Mouse (Mus musculus) stomach, postnatal 0 days (tissue): Measurements from ENCODE around the gene Maoa. TPM values are rescaled to one million over a fixed set of nuclear protein-coding genes. Genes with fewer than 3 reads are reported as not detected.

Experiments used
- ATAC-seq: fragments of 200-750 bp; cut with Nextera tagmentation; 2 replicates; pipeline ENCODE4 v1.8.0; 2017; ENCODE audit not compliant: low FRiP score, low TSS enrichment
- DNase-seq: peaks from one replicate; pipeline ENCODE4 v3.0.0-alpha.2; 2016; ENCODE audit warnings: low spot score
- H3K27ac ChIP-seq: fragments of 300-500 bp; sonication (generic); replicated peaks from 2 replicates; pipeline ENCODE4 v1.5.1; 2014; ENCODE audit warnings: mild to moderate bottlenecking, control low read depth
- H3K27me3 ChIP-seq: fragments of 300-500 bp; sonication (generic); 2 replicates; pipeline ENCODE4 v1.6.1; 2014; ENCODE audit warnings: low read length; ENCODE audit not compliant: control insufficient read depth, insufficient read depth
- H3K36me3 ChIP-seq: fragments of 300-500 bp; sonication (generic); 2 replicates; pipeline ENCODE4 v1.6.1; 2014; ENCODE audit warnings: low read length, mixed read lengths; ENCODE audit not compliant: control insufficient read depth, insufficient read depth
- H3K4me1 ChIP-seq: fragments of 300-500 bp; sonication (generic); replicated peaks from 2 replicates; pipeline ENCODE4 v1.6.1; 2014; ENCODE audit warnings: antibody characterized with exemption; ENCODE audit not compliant: control insufficient read depth, insufficient read depth
- H3K4me2 ChIP-seq: fragments of 300-500 bp; sonication (generic); replicated peaks from 2 replicates; pipeline ENCODE4 v1.6.1; 2014; ENCODE audit warnings: low read depth, mild to moderate bottlenecking, control low read depth, moderate library complexity
- H3K4me3 ChIP-seq: fragments of 300-500 bp; sonication (generic); 2 replicates; pipeline ENCODE4 v1.5.1; 2014; ENCODE audit warnings: low read depth, low read length, control low read depth
- H3K9ac ChIP-seq: fragments of 300-500 bp; sonication (generic); 2 replicates; pipeline ENCODE4 v1.6.1; 2014; ENCODE audit warnings: mild to moderate bottlenecking, low read length, control low read depth, mixed read lengths
- H3K9me3 ChIP-seq: fragments of 300-500 bp; sonication (generic); 2 replicates; pipeline ENCODE4 v1.6.1; 2016; ENCODE audit warnings: low read length; ENCODE audit not compliant: control insufficient read depth
- CTCF ChIP-seq: IDR thresholded peaks from 2 replicates; pipeline ENCODE4 v1.5.1; 2016; ENCODE audit warnings: antibody characterized with exemption, low read depth, mild to moderate bottlenecking, moderate library complexity
- EP300 ChIP-seq: optimal IDR thresholded peaks from 2 replicates; pipeline ENCODE3; 2016; ENCODE audit warnings: antibody characterized with exemption
- WGBS: fragments of 180-500 bp; shearing (Covaris S2); extraction: QIAGEN DNeasy Blood & Tissue Kit; methylation state at CpG from one replicate; pipeline ENCODE4 v1.1.7; 2014; 5-methylcytosine and 5-hydroxymethylcytosine counted together
- polyA plus RNA-seq: library from polyadenylated mRNA; unstranded; fragments of >200 nt; fragmentation: Nextera tagmentation; extraction: Ambion mirVana; gene quantifications from 2 replicates; pipeline ENCODE4 v1.2.1, GENCODE M21; 2015

Gene Maoa
- 9.5 and 10.0 TPM in 2 replicates for polyA plus RNA-seq

DNA sequence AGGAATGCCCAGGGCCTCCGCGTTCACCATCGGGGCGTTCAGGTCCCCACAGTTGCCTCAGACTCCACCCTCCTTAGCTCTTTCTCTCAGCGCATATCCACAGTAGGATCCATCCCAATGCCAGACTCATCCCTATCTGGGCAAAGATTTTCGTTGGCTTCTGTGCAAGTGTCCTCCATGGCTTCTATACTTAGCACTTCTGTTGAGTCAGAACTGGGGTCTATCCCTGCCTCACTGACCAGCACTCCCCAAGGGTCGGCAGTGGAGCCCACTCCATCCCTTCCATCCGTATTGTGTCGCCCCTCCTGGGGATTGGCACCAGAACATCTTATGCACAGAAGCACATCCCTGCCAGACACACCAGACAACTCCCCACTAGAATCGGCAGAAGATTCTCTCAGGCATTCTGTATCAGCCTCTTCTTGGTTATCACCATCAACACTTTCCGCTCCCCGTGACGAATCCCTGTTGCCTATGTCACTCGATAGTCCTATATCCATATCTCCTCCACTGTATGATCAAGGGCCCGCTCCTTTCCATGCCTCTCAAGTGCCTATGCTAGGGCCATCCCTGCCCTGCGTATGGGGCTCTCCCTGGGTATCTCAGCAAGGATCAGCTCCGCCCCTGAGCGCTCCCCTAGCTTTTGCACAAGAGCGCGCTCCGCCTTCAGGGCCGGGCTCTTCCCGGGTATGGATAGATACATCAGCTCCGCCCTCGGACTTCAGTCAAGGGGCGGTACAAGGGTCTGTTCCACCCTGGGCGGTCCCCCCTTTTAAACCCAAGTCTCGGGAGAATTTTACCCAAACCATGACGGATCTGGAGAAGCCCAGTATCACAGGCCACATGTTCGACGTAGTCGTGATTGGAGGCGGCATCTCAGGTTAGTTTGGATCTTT is at the start of gene Maoa:
Maoa (plus strand) TSS at position 665 of the 896 bp plus-strand sequence.
- peak within 1 kb of the TSS; percentile 63 for H3K4me2 ChIP-seq
- H3K4me1 ChIP-seq, result no peaks in the 10 kb centered on the region
- no peaks in the 10 kb centered on the region for H3K27me3 ChIP-seq
- TF ChIP-seq EP300 (no peak), CTCF (peak; percentile 31)
- peak within 1 kb of the TSS; percentile 71 for H3K27ac ChIP-seq
- H3K4me3 ChIP-seq, result peak within 1 kb of the TSS; percentile 46
- WGBS, result 18% methylated on average over 32 of the region's 33 CpGs
- peak within 1 kb of the TSS; percentile 56 for H3K9ac ChIP-seq
- ATAC-seq (peak; percentile 86), DNase-seq (peak; percentile 65)
- no peaks in the 10 kb centered on the region for H3K9me3 ChIP-seq
- H3K36me3 ChIP-seq, result no peaks in the 10 kb centered on the region

DNA sequence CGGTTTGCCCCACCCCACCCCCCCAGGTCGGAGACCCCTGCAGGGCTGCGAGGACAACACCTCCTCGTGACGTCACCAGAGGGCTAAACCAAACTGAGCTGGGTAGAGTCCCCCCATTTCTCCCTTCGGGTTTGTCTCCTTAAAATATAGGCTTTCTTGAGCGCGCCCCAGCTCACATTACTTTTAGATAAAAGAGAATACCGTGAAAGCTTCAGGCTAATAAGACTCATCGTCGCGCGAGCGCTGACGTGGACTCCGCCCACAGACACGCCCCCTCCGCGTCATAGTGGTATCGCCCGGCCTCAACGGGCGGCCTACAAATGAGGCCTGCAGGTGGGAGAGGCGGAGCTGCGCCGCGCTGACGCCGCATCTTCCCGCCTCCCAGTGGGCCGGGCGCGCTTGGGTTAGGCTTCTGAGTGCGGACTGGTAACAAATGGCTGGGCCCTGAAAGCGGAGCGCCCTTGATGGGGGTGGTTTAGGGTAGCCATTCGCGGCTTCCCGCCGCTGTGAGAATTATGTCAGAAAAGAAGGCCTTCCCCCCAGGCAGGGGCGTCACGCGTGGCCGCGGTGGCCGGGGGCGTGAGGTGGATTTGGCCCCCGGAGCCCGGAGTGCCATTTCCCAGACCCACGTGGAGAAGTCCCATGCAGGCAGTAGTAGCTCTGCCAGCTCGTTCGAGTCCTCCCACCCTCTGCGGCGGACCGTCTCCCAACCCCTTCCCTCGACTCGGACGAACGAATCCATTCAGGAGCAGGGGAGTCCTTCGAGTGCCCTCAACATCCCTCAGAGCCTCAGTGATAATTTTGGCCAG is 1.1 kb upstream of the Maoa start:
- peak; percentile 99 for ATAC-seq

GRCm38 (mm10) chrX:16656511-16656910 is 37.0 kb downstream of the Maoa start:
- H3K4me2 ChIP-seq, result no peak overlapping the region
- no peaks in the 10 kb centered on the region for H3K27me3 ChIP-seq
- no peak for TF ChIP-seq CTCF
- no peak for TF ChIP-seq EP300
- no peak for ATAC-seq
- H3K27ac ChIP-seq, result no peak overlapping the region
- H3K9me3 ChIP-seq, result no peaks in the 10 kb centered on the region
- 56% methylated on average over 2 of the region's 2 CpGs for WGBS
- no peak for DNase-seq
- no peak overlapping the region for H3K9ac ChIP-seq
- H3K4me3 ChIP-seq, result no peak overlapping the region
- H3K36me3 ChIP-seq, result no peaks in the 10 kb centered on the region
- H3K4me1 ChIP-seq, result no peaks in the 10 kb centered on the region

More for the DNA sequence above, 1.1 kb upstream of the Maoa start:
- no peaks in the 10 kb centered on the region for H3K4me1 ChIP-seq
- H3K9me3 ChIP-seq, result no peaks in the 10 kb centered on the region
- peak overlapping the region; percentile 71 for H3K27ac ChIP-seq
- peak overlapping the region; percentile 46 for H3K4me3 ChIP-seq
- TF ChIP-seq EP300 (no peak), CTCF (peak; percentile 7; the same call in 1 of the 2 replicates)
- 16% methylated on average over 60 of the region's 60 CpGs for WGBS
- H3K4me2 ChIP-seq, result peak overlapping the region; percentile 63
- H3K36me3 ChIP-seq, result no peaks in the 10 kb centered on the region
- H3K27me3 ChIP-seq, result no peaks in the 10 kb centered on the region
- H3K9ac ChIP-seq, result peak overlapping the region; percentile 52
- peak; percentile 90 for DNase-seq

DNA sequence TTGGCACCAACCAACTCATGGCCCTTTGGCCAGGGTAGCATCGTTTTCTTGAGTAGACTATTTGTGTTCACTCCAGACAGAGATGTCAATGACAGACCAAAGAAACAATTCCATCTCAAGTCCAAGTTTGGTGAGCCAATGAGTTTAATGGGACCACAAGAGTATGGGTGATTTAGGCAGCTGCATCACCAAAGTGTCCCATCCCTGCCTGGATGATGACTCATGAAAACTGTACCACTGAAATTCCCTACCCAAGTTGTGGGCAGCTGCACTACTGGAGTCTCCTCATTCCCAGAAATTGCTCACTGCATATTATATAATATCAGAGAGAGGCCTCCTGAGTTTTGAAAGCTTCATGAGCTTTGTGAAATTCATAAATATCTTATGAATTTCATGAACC is 86.6 kb downstream of the Maoa start:
- DNase-seq, result no peak
- no peak for ATAC-seq
- Histone ChIP-seq H3K4me1 (no peaks in the 10 kb centered on the region), H3K4me3 (no peak overlapping the region), H3K27ac (no peak overlapping the region), H3K9ac (no peak overlapping the region), H3K9me3 (no peaks in the 10 kb centered on the region), H3K27me3 (no peaks in the 10 kb centered on the region), H3K4me2 (no peak overlapping the region), H3K36me3 (no peaks in the 10 kb centered on the region)
- WGBS, result 75% methylated on average over 1 of the region's 1 CpGs
- TF ChIP-seq EP300 (no peak), CTCF (no peak)

DNA sequence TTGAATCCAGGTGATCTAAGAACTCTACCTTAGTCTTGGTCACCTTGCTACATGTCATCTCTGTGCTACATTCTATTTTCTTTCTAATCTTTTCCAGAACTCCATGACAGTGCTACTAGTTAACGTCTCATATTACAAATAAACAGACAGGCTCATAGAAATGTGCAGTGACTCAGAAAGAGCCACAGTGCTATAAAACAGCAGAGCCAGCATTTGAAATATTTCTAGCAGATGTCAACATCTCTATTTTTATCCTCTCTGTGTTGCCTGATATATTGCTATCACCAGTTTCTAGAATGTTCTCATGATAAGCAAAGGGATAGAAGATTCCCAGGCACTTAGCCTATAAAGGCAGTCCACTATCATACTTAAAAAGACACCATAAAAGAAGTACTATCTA is 94.5 kb downstream of the Maoa start:
- Histone ChIP-seq H3K36me3 (no peaks in the 10 kb centered on the region), H3K4me2 (no peak overlapping the region), H3K4me1 (no peaks in the 10 kb centered on the region), H3K9me3 (no peaks in the 10 kb centered on the region), H3K27me3 (no peaks in the 10 kb centered on the region), H3K4me3 (no peak overlapping the region), H3K9ac (no peak overlapping the region), H3K27ac (no peak overlapping the region)
- 44% methylated on average over 1 of the region's 1 CpGs for WGBS
- DNase-seq (no peak), ATAC-seq (no peak)
- TF ChIP-seq CTCF, result no peak

Other genes starting within 250 kb of the Maoa start
- not detected in 2 replicates for gene Cypt1, start 96.8 kb upstream of the Maoa start, polyA plus RNA-seq
- gene Maob, start 197.7 kb downstream of the Maoa start, polyA plus RNA-seq, result 17.0 and 18.9 TPM in 2 replicates